Mouse (Mus musculus): ENCODE results near the gene Ckap2l. TPM values are rescaled to one million over a fixed set of nuclear protein-coding genes. Genes with fewer than 3 reads are reported as not detected.
A peak's percentile ranks its signal among the peaks of the same experiment; 100 is the strongest.

Ckap2l gene
- polyA plus RNA-seq, 1 experiment, result 47.7 TPM

GRCm38 (mm10) chr2:129315831-129316230, 18.8 kb upstream of the Ckap2l start:
- no peaks in the 10 kb centered on the region for H3K27me3 ChIP-seq (replicated peaks)
- TF ChIP-seq FLI1 (IDR thresholded peaks at IDR 0.05; ENCODE audit: low read length), result no peak
- TF ChIP-seq GATA1 (IDR thresholded peaks at IDR 0.05; ENCODE audit: borderline replicate concordance, low read length), result no peak
- peaks cover 91% of the 10 kb centered on the region for H3K4me1 ChIP-seq
- H3K36me3 ChIP-seq (replicated peaks; ENCODE audit: low read length), result peaks cover 24% of the 10 kb centered on the region
- no peaks in the 10 kb centered on the region for H3K9me3 ChIP-seq
- H3K4me3 ChIP-seq (replicated peaks), result no peak overlapping the region

- peak overlapping the region; percentile 40 for H3K4me3 ChIP-seq (replicated peaks)
- H3K36me3 ChIP-seq (replicated peaks; ENCODE audit: low read length), result peaks cover 27% of the 10 kb centered on the region
- H3K9me3 ChIP-seq, result no peaks in the 10 kb centered on the region
- H3K4me1 ChIP-seq, result peaks cover 92% of the 10 kb centered on the region
- H3K27me3 ChIP-seq (replicated peaks), result no peaks in the 10 kb centered on the region
- TF ChIP-seq GATA1 (IDR thresholded peaks at IDR 0.05; ENCODE audit: borderline replicate concordance, low read length), result no peak
- no peak for TF ChIP-seq FLI1 (IDR thresholded peaks at IDR 0.05; ENCODE audit: low read length)
Observed at GRCm38 (mm10) chr2:129314880-129315279, 17.9 kb upstream of the Ckap2l start.

DNA sequence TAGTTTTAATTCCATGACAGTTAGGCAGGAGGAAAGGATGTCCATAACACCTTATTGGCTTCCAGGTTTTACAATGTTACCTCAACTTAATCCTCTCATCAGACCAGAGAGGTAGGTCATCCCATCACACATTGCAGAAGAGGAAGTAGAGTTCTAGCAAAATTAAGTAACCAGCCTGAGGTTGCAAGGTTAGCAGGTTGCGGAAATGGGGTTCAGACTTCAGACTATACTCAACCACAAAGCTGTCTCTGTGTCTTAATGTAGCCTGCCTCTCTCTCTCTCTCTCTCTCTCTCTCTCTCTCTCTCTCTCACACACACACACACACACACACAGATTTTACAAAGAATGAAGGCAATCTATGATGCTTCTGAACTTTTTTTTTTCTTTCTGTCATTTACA, 16.9 kb upstream of the Ckap2l start:
- H3K4me3 ChIP-seq (replicated peaks), result no peak overlapping the region
- H3K4me1 ChIP-seq, result peaks cover 91% of the 10 kb centered on the region
- no peaks in the 10 kb centered on the region for H3K27me3 ChIP-seq (replicated peaks)
- no peak for TF ChIP-seq GATA1 (IDR thresholded peaks at IDR 0.05; ENCODE audit: borderline replicate concordance, low read length)
- TF ChIP-seq FLI1 (IDR thresholded peaks at IDR 0.05; ENCODE audit: low read length), result no peak
- H3K36me3 ChIP-seq (replicated peaks; ENCODE audit: low read length), result peaks cover 23% of the 10 kb centered on the region
- no peaks in the 10 kb centered on the region for H3K9me3 ChIP-seq

GRCm38 (mm10) chr2:129309836-129310235, 12.8 kb upstream of the Ckap2l start, which contains the start of gene Il1a:
Il1a (minus strand) TSS chr2:129309972.
- Histone ChIP-seq H3K36me3 (replicated peaks; ENCODE audit: low read length) (peaks cover 42% of the 10 kb centered on the region), H3K4me1 (peaks cover 90% of the 10 kb centered on the region), H3K27me3 (replicated peaks) (no peaks in the 10 kb centered on the region), H3K4me3 (replicated peaks) (peak within 1 kb of the TSS; percentile 87), H3K9me3 (no peaks in the 10 kb centered on the region)
- TF ChIP-seq GATA1 (IDR thresholded peaks at IDR 0.05; ENCODE audit: borderline replicate concordance, low read length) (no peak), FLI1 (IDR thresholded peaks at IDR 0.05; ENCODE audit: low read length) (no peak)

- peaks cover 90% of the 10 kb centered on the region for H3K4me1 ChIP-seq
- H3K9me3 ChIP-seq, result no peaks in the 10 kb centered on the region
- H3K36me3 ChIP-seq (replicated peaks; ENCODE audit: low read length), result peaks cover 65% of the 10 kb centered on the region
- H3K4me3 ChIP-seq (replicated peaks), result peak overlapping the region; percentile 43
- TF ChIP-seq FLI1 (IDR thresholded peaks at IDR 0.05; ENCODE audit: low read length), result no peak
- no peak for TF ChIP-seq GATA1 (IDR thresholded peaks at IDR 0.05; ENCODE audit: borderline replicate concordance, low read length)
- H3K27me3 ChIP-seq (replicated peaks), result no peaks in the 10 kb centered on the region
Observed at GRCm38 (mm10) chr2:129306020-129306419, 9.0 kb upstream of the Ckap2l start.

DNA sequence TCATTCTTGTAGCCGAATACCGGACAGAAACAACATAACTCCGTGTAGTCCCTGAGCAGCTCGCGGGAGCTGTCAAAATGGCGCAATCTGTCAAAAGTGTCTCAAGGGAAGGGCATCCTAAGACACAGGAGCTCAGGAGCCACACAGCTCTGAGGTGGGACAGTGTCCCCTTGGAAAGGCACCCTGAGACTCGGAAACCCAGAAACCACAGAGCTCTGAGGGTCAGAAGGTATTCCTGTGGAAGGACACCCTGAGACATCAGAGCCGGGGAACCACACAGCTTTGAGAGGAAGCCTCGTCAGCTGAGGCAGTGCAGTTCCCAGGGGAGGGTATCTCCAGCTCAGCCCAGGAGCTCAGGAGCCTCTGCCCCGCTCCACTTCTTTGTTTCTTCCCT, 574 bp upstream of the Ckap2l start:
- no peaks in the 10 kb centered on the region for H3K27me3 ChIP-seq (replicated peaks)
- H3K4me1 ChIP-seq, result peaks cover 71% of the 10 kb centered on the region
- H3K36me3 ChIP-seq (replicated peaks; ENCODE audit: low read length), result peaks cover 45% of the 10 kb centered on the region
- H3K9me3 ChIP-seq, result no peaks in the 10 kb centered on the region
- H3K4me3 ChIP-seq (replicated peaks), result peak overlapping the region; percentile 97
- no peak for TF ChIP-seq GATA1 (IDR thresholded peaks at IDR 0.05; ENCODE audit: borderline replicate concordance, low read length)
- no peak for TF ChIP-seq FLI1 (IDR thresholded peaks at IDR 0.05; ENCODE audit: low read length)

GRCm38 (mm10) chr2:129296086-129296485, 926 bp downstream of the Ckap2l start:
- no peaks in the 10 kb centered on the region for H3K9me3 ChIP-seq
- no peaks in the 10 kb centered on the region for H3K27me3 ChIP-seq (replicated peaks)
- peaks cover 32% of the 10 kb centered on the region for H3K36me3 ChIP-seq (replicated peaks; ENCODE audit: low read length)
- H3K4me3 ChIP-seq (replicated peaks), result peak overlapping the region; percentile 97
- peaks cover 60% of the 10 kb centered on the region for H3K4me1 ChIP-seq
- no peak for TF ChIP-seq GATA1 (IDR thresholded peaks at IDR 0.05; ENCODE audit: borderline replicate concordance, low read length)
- no peak for TF ChIP-seq FLI1 (IDR thresholded peaks at IDR 0.05; ENCODE audit: low read length)

DNA sequence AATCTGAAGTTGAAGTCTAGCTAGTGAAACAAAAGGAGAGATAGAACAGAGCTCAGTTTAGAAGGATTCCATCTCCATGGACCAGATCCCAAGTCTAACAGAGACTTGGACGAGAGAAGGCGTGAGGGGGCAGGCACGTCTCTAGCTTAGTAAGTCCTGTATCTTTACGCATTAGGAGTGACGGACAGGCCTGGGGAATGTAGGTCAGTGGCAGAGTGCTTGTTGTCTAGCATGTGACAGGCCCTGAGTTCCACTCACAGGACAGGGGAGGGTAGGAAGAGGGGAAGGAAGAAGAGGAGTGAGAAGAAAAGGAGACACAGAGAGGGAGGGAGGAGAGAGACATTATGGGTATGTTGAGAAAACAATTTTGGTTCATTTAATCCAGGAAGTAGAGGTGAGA, 1.9 kb downstream of the Ckap2l start:
- Histone ChIP-seq H3K9me3 (no peaks in the 10 kb centered on the region), H3K36me3 (replicated peaks; ENCODE audit: low read length) (peaks cover 31% of the 10 kb centered on the region), H3K27me3 (replicated peaks) (no peaks in the 10 kb centered on the region), H3K4me1 (peaks cover 56% of the 10 kb centered on the region), H3K4me3 (replicated peaks) (peak overlapping the region; percentile 97)
- TF ChIP-seq FLI1 (IDR thresholded peaks at IDR 0.05; ENCODE audit: low read length), result no peak
- no peak for TF ChIP-seq GATA1 (IDR thresholded peaks at IDR 0.05; ENCODE audit: borderline replicate concordance, low read length)

DNA sequence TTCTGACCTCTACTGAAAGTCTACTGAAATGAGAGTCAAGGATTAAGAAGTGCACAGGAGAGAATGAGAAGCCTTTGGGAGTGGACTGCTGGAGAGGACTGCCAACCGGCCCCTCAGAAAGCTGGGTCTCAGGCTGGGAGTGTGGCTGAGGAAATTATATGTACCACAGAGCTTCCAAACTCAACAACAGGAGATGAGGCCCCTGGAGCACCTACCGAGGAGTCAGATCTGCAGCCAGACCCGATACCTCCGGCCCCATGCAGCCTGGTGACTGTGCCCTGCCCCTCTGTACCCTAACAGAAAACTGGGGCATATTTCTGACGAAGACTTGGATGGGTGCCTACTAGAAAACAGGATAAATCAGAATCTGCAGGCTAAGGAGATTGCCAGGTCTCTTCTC, 23.2 kb downstream of the Ckap2l start:
- Histone ChIP-seq H3K4me3 (replicated peaks) (no peak overlapping the region), H3K27me3 (replicated peaks) (no peaks in the 10 kb centered on the region), H3K9me3 (no peaks in the 10 kb centered on the region), H3K36me3 (replicated peaks; ENCODE audit: low read length) (peaks cover 89% of the 10 kb centered on the region), H3K4me1 (peaks cover 28% of the 10 kb centered on the region)
- TF ChIP-seq GATA1 (IDR thresholded peaks at IDR 0.05; ENCODE audit: borderline replicate concordance, low read length) (no peak), FLI1 (IDR thresholded peaks at IDR 0.05; ENCODE audit: low read length) (no peak)

- Histone ChIP-seq H3K4me3 (replicated peaks) (no peak overlapping the region), H3K4me1 (peaks cover 21% of the 10 kb centered on the region), H3K36me3 (replicated peaks; ENCODE audit: low read length) (peaks cover 92% of the 10 kb centered on the region), H3K9me3 (peaks cover 3% of the 10 kb centered on the region; the same call in 1 of the 2 replicates), H3K27me3 (replicated peaks) (no peaks in the 10 kb centered on the region)
- TF ChIP-seq FLI1 (IDR thresholded peaks at IDR 0.05; ENCODE audit: low read length), result no peak
- TF ChIP-seq GATA1 (IDR thresholded peaks at IDR 0.05; ENCODE audit: borderline replicate concordance, low read length), result no peak
Observed at GRCm38 (mm10) chr2:129270621-129271020, 26.4 kb downstream of the Ckap2l start.

GRCm38 (mm10) chr2:129269986-129270385, 27.0 kb downstream of the Ckap2l start:
- Histone ChIP-seq H3K4me1 (peaks cover 26% of the 10 kb centered on the region), H3K4me3 (replicated peaks) (no peak overlapping the region), H3K27me3 (replicated peaks) (no peaks in the 10 kb centered on the region), H3K9me3 (peaks cover 3% of the 10 kb centered on the region; the same call in 1 of the 2 replicates), H3K36me3 (replicated peaks; ENCODE audit: low read length) (peaks cover 92% of the 10 kb centered on the region)
- TF ChIP-seq GATA1 (IDR thresholded peaks at IDR 0.05; ENCODE audit: borderline replicate concordance, low read length), result no peak
- TF ChIP-seq FLI1 (IDR thresholded peaks at IDR 0.05; ENCODE audit: low read length), result no peak
